Mouse (Mus musculus) MEL (cell line): Measurements from ENCODE around the gene Dapk2. TPM values are rescaled to one million over a fixed set of nuclear protein-coding genes. Genes with fewer than 3 reads are reported as not detected.
A peak's percentile ranks its signal among the peaks of the same experiment; 100 is the strongest.

Experiments used
- DNase-seq: peaks from one replicate; pipeline ENCODE4 v3.0.0; 2011; ENCODE audit warnings: low read depth, low spot score
- H3K27ac ChIP-seq: 2 replicates; pipeline ENCODE4 v1.5.1; 2012; ENCODE audit warnings: low read depth, mild to moderate bottlenecking, control low read depth, low read length, moderate library complexity; ENCODE audit not compliant: control insufficient read depth
- H3K27me3 ChIP-seq, 2 experiments: fragments of 150-350 bp in 1 of 2; sonication (generic) in 1 of 2; 2 replicates each; pipeline ENCODE4 v1.6.1; 2012; ENCODE audit warnings: low read length in 2 of 2, mild to moderate bottlenecking in 2 of 2, improper control_type of control experiment in 1 of 2, moderate library complexity in 1 of 2; ENCODE audit not compliant: insufficient read depth in 2 of 2, control insufficient read depth in 1 of 2
- H3K36me3 ChIP-seq, 2 experiments: 2 replicates each; pipeline ENCODE4 v1.6.1; 2012 to 2014; ENCODE audit warnings: low read length in 2 of 2, improper control_type of control experiment in 1 of 2, inconsistent platforms in 1 of 2, mild to moderate bottlenecking in 1 of 2; ENCODE audit not compliant: insufficient read depth in 2 of 2, control insufficient read depth in 1 of 2
- H3K4me1 ChIP-seq, 2 experiments: fragments of 150-350 bp in 1 of 2; sonication (generic) in 1 of 2; 2 replicates each; pipeline ENCODE4 v1.6.1; 2012; ENCODE audit warnings: low read length in 2 of 2, improper control_type of control experiment in 1 of 2, mild to moderate bottlenecking in 1 of 2; ENCODE audit not compliant: insufficient read depth in 2 of 2, control insufficient read depth in 1 of 2
- H3K4me3 ChIP-seq, 2 experiments: fragments of 150-350 bp in 1 of 2; sonication (generic) in 1 of 2; 2 replicates each; pipeline ENCODE4 v1.5.1; 2012; ENCODE audit warnings: low read depth in 2 of 2, low read length in 2 of 2, mild to moderate bottlenecking in 2 of 2, moderate library complexity in 2 of 2, control low read depth in 1 of 2, improper control_type of control experiment in 1 of 2; ENCODE audit not compliant: control insufficient read depth in 1 of 2, insufficient read depth in 1 of 2
- H3K79me2 ChIP-seq: 2 replicates; pipeline ENCODE4 v1.6.1; 2012; ENCODE audit warnings: mild to moderate bottlenecking, low read length, moderate library complexity; ENCODE audit not compliant: control insufficient read depth, poor library complexity, insufficient read depth
- H3K9ac ChIP-seq: 2 replicates; pipeline ENCODE4 v1.6.1; 2012; ENCODE audit warnings: low read depth, mild to moderate bottlenecking, control low read depth, low read length, moderate library complexity; ENCODE audit not compliant: control insufficient read depth, poor library complexity, severe bottlenecking
- H3K9me3 ChIP-seq: fragments of 150-350 bp; sonication (generic); replicated peaks from 2 replicates; pipeline ENCODE4 v1.6.1; 2012; ENCODE audit warnings: mild to moderate bottlenecking, low read length, improper control_type of control experiment, moderate library complexity; ENCODE audit not compliant: insufficient read depth
- CHD1 ChIP-seq: IDR thresholded peaks from 2 replicates; pipeline ENCODE4 v1.6.1; 2012; ENCODE audit warnings: low read depth, mild to moderate bottlenecking, inconsistent platforms, low read length, improper control_type of control experiment
- CHD2 ChIP-seq: IDR thresholded peaks from 2 replicates; pipeline ENCODE4 v1.6.1; 2011; ENCODE audit warnings: low read length, improper control_type of control experiment
- GATA1 ChIP-seq: IDR thresholded peaks from 2 replicates; pipeline ENCODE4 v1.6.1; 2011; ENCODE audit warnings: low read depth, low read length, improper control_type of control experiment
- JUND ChIP-seq: IDR thresholded peaks from 2 replicates; pipeline ENCODE4 v1.6.1; 2011; ENCODE audit warnings: low read depth, mild to moderate bottlenecking, improper control_type of control experiment, low read length
- MAZ ChIP-seq: IDR thresholded peaks from 2 replicates; pipeline ENCODE4 v1.6.1; 2012; ENCODE audit warnings: low read depth, mild to moderate bottlenecking, inconsistent platforms, low read length, improper control_type of control experiment
- MYB ChIP-seq: IDR thresholded peaks from 2 replicates; pipeline ENCODE4 v1.6.1; 2011; ENCODE audit warnings: mild to moderate bottlenecking, low read depth, low read length, improper control_type of control experiment
- MYC ChIP-seq: IDR thresholded peaks from 2 replicates; pipeline ENCODE4 v1.6.1; 2011; ENCODE audit warnings: low read depth, mild to moderate bottlenecking, low read length, improper control_type of control experiment, moderate library complexity
- NELFE ChIP-seq: IDR thresholded peaks from 2 replicates; pipeline ENCODE4 v1.6.1; 2011; ENCODE audit warnings: low read depth, low read length, improper control_type of control experiment
- NRF1 ChIP-seq: IDR thresholded peaks from 2 replicates; pipeline ENCODE4 v1.6.1; 2014; ENCODE audit warnings: low read depth, mild to moderate bottlenecking, inconsistent platforms, low read length, improper control_type of control experiment, moderate library complexity; ENCODE audit not compliant: poor library complexity, insufficient read depth, severe bottlenecking
- POLR2A ChIP-seq, 2 experiments: IDR thresholded peaks; 2 replicates each; pipeline ENCODE4 v1.6.1; 2011 to 2012; ENCODE audit warnings: low read length in 2 of 2, mild to moderate bottlenecking in 2 of 2, control low read depth in 1 of 2, improper control_type of control experiment in 1 of 2, low read depth in 1 of 2, moderate library complexity in 1 of 2; ENCODE audit not compliant: control insufficient read depth in 1 of 2, insufficient read depth in 1 of 2, poor library complexity in 1 of 2
- POLR2AphosphoS2 ChIP-seq: IDR thresholded peaks from 2 replicates; pipeline ENCODE4 v1.6.1; 2011; ENCODE audit warnings: low read length, improper control_type of control experiment
- POLR2AphosphoS5 ChIP-seq: IDR thresholded peaks from 2 replicates; pipeline ENCODE4 v1.6.1; 2012; ENCODE audit warnings: low read depth, borderline replicate concordance, mild to moderate bottlenecking, inconsistent platforms, low read length, moderate library complexity, mixed read lengths
- RCOR1 ChIP-seq: IDR thresholded peaks from 2 replicates; pipeline ENCODE4 v1.6.1; 2012; ENCODE audit warnings: low read depth, mild to moderate bottlenecking, inconsistent platforms, low read length, improper control_type of control experiment
- SIN3A ChIP-seq: IDR thresholded peaks from 2 replicates; pipeline ENCODE4 v1.6.1; 2012; ENCODE audit warnings: low read length, improper control_type of control experiment, inconsistent platforms
- SMC3 ChIP-seq: IDR thresholded peaks from 2 replicates; pipeline ENCODE4 v1.6.1; 2011; ENCODE audit warnings: low read depth, low read length, improper control_type of control experiment
- TAL1 ChIP-seq: IDR thresholded peaks from 2 replicates; pipeline ENCODE4 v1.6.1; 2012; ENCODE audit warnings: mild to moderate bottlenecking, inconsistent platforms, low read length, moderate library complexity, mixed read lengths
- USF1 ChIP-seq: IDR thresholded peaks from 2 replicates; pipeline ENCODE4 v1.6.1; 2014; ENCODE audit warnings: low read depth, mild to moderate bottlenecking, inconsistent platforms, low read length, improper control_type of control experiment, moderate library complexity
- ZC3H11A ChIP-seq: IDR thresholded peaks from 2 replicates; pipeline ENCODE4 v1.6.1; 2012; ENCODE audit warnings: low read depth, mild to moderate bottlenecking, inconsistent platforms, low read length, improper control_type of control experiment
- ZMIZ1 ChIP-seq: IDR thresholded peaks from 2 replicates; pipeline ENCODE4 v1.6.1; 2012; ENCODE audit warnings: low read depth, mild to moderate bottlenecking, inconsistent platforms, low read length, improper control_type of control experiment, moderate library complexity
- polyA plus RNA-seq, 2 experiments: library from polyadenylated mRNA; stranded (reverse) in 1 of 2; unstranded in 1 of 2; fragments of >175 nt in 1 of 2; fragments of >200 nt in 1 of 2; gene quantifications; 2 replicates each; pipeline versions ENCODE4 v1.2.1 to v1.2.4; 2012; ENCODE audit warnings: low replicate concordance in 2 of 2, low read depth in 1 of 2; ENCODE audit not compliant: insufficient read length in 2 of 2, insufficient read depth in 1 of 2, missing spikeins in 1 of 2
- total RNA-seq: library from RNA; depleted of rRNA; stranded (reverse); fragments of 300-350 nt; gene quantifications from 2 replicates; pipeline ENCODE4 v1.2.3, GENCODE M21; 2012

The Dapk2 gene
- total and polyA plus RNA-seq, 3 experiments = 5.8 to 8.3 TPM; not detected in 1

DNA sequence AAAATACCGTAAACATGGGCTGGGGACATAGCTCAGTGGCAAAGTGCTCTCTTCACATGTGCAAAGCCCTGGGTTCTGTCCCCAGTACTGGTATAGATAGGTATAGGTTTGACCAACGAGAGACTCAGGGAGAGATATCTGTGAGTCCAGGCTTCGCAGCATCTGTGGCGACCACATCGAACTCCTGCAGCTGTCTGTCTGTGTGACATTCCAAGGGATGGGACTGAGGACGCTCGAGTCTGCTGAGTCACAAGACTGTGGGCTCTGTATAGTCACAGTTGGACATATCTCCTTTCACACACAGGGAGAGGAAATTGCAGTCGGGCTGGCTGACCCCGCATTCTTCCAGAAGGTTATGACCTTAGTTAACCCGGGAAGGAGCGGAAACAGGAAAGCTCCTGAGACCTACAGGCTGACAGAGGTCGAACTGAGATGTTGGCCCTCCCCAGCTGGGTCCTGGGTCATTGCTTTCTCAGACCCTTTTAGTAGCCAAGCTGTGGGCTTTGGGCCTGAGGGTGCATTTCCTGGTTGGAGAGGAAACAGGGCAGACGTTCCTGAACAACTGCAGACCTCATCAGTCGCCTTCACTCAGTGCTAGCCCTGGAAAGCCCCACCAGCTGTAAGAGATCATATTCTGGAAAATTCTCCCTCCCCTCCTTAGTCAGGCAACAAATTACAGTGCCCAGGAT, 118.8 kb downstream of the Dapk2 start (continued):
- TF ChIP-seq POLR2AphosphoS5 (no peak), SIN3A (peak; percentile 64), NRF1 (no peak)

DNA sequence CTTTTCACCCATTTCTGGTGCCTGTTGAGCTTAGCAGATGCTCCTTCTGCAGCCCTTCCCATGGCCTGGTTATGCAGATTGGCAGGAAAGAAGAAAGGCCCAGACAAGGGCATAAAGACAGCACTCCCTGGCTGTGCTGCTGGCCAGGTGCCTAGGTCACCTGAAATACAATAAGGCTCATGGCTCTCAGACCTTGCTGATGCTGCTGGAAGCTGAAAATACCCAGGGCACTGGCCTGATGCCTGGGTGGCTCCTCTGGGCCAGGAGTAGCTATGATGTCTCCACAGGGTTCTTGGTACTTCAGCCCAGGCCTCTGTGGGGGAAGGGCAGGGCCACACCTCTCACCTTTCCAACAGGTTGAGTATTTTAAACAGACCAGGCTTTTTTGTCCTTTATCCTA, 121.6 kb downstream of the Dapk2 start:
- no peaks in the 10 kb centered on the region for H3K79me2 ChIP-seq
- no peaks in the 10 kb centered on the region for H3K9me3 ChIP-seq
- H3K27me3 ChIP-seq = no peaks in the 10 kb centered on the region
- no peak overlapping the region for H3K27ac ChIP-seq
- TF ChIP-seq CHD2 (no peak), NRF1 (no peak), CHD1 (no peak), POLR2A (IDR thresholded peaks at IDR 0.05; ENCODE audit: control insufficient read depth in 1 of 2, insufficient read depth in 1 of 2, low read depth in 1 of 2, low read length in 2 of 2, poor library complexity in 1 of 2) (no peak), MYC (no peak), GATA1 (no peak), USF1 (no peak), ZMIZ1 (no peak), RCOR1 (no peak), ZC3H11A (no peak)
- H3K4me3 ChIP-seq = no peak overlapping the region
- no peak overlapping the region for H3K9ac ChIP-seq
- H3K4me1 ChIP-seq = peaks cover 9 to 21% of the 10 kb centered on the region in 2 experiments
- DNase-seq = no peak
- H3K36me3 ChIP-seq = peaks cover 0 to 15% of the 10 kb centered on the region in 2 experiments; a peak in 2 of 4 replicates

DNA sequence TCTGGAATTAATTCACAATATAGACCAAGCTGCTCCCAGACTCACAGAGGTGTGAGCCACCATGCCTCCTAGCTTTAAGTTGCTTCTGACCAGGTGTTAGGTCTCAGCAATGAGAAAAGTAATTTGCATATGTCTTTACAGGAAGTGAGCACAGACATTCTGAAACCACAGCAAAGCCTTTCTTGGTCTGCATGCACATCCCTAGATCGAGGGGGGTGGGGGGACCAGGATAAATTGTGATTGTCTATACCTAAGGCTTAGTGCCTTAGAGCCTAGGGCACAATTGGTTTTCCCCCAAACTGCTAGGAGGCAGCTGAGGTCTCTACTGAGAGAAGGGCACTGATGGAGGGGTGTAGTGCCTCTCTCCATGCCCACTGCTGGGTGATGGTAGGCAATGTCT, 122.5 kb downstream of the Dapk2 start:
- Histone ChIP-seq H3K4me3 (no peak overlapping the region), H3K9me3 (no peaks in the 10 kb centered on the region)

More for the DNA sequence above, 122.5 kb downstream of the Dapk2 start:
- TF ChIP-seq POLR2AphosphoS2 (no peak), MYB (no peak), MAZ (no peak), ZC3H11A (no peak), SMC3 (no peak), GATA1 (no peak), JUND (no peak), NELFE (no peak), MYC (no peak), TAL1 (no peak)
- peaks cover 7 to 20% of the 10 kb centered on the region in 2 experiments for H3K4me1 ChIP-seq
- no peaks in the 10 kb centered on the region for H3K79me2 ChIP-seq
- H3K36me3 ChIP-seq = peaks cover 0 to 15% of the 10 kb centered on the region in 2 experiments; a peak in 2 of 4 replicates
- H3K27me3 ChIP-seq = no peaks in the 10 kb centered on the region
- H3K27ac ChIP-seq = no peak overlapping the region
- no peak overlapping the region for H3K9ac ChIP-seq
- DNase-seq = no peak
